Mouse (Mus musculus) adrenal gland, adult (tissue): ENCODE measurements around the gene Tshz2.

ENCODE experiments used
- DNase-seq, 2 experiments: peaks; one replicate each; pipeline ENCODE4 v3.0.0; 2022 to 2023; ENCODE audit warnings: low spot score in 1 of 2; ENCODE audit not compliant: inconsistent age in 2 of 2

Tshz2 gene

GRCm38 (mm10) chr2:169928447-169929120 is 295.8 kb downstream of the Tshz2 start:
- DNase-seq: peak in 1 of 2 experiments; percentile 57

- DNase-seq: peak; percentile 52 to 84
Measured at GRCm38 (mm10) chr2:169929540-169930497, 297.0 kb downstream of the Tshz2 start.

- no peak for DNase-seq
Measured at GRCm38 (mm10) chr2:169935642-169936041, 302.8 kb downstream of the Tshz2 start.

- no peak for DNase-seq
Measured at GRCm38 (mm10) chr2:169940297-169941142, 307.7 kb downstream of the Tshz2 start.

- no peak for DNase-seq
Measured at GRCm38 (mm10) chr2:169943727-169944126, 310.9 kb downstream of the Tshz2 start.

- DNase-seq: no peak
Measured at GRCm38 (mm10) chr2:169948139-169948538, 315.3 kb downstream of the Tshz2 start.

GRCm38 (mm10) chr2:169951041-169951440 is 318.2 kb downstream of the Tshz2 start:
- DNase-seq: no peak

- DNase-seq: no peak
Measured at GRCm38 (mm10) chr2:169952981-169953380, 320.2 kb downstream of the Tshz2 start.

- no peak for DNase-seq
Measured at GRCm38 (mm10) chr2:169958736-169959573, 326.1 kb downstream of the Tshz2 start.

- DNase-seq: no peak
Measured at GRCm38 (mm10) chr2:169961463-169962230, 328.8 kb downstream of the Tshz2 start.

- DNase-seq: peak; percentile 11 to 32
Measured at GRCm38 (mm10) chr2:169962231-169962600, 329.4 kb downstream of the Tshz2 start.

- DNase-seq: peak; percentile 64 to 71
Measured at GRCm38 (mm10) chr2:169962776-169963175, 330.0 kb downstream of the Tshz2 start.

- DNase-seq: no peak
Measured at GRCm38 (mm10) chr2:169970481-169970880, 337.7 kb downstream of the Tshz2 start.

GRCm38 (mm10) chr2:169982925-169983324 is 350.1 kb downstream of the Tshz2 start:
- DNase-seq: no peak

GRCm38 (mm10) chr2:169987186-169987585 is 354.4 kb downstream of the Tshz2 start:
- DNase-seq: no peak

GRCm38 (mm10) chr2:169989186-169989585 is 356.4 kb downstream of the Tshz2 start:
- DNase-seq: no peak

- DNase-seq: no peak
Measured at GRCm38 (mm10) chr2:169990991-169991390, 358.2 kb downstream of the Tshz2 start.

- peak; percentile 15 to 50 for DNase-seq
Measured at GRCm38 (mm10) chr2:169995987-169996386, 363.2 kb downstream of the Tshz2 start.

GRCm38 (mm10) chr2:169996501-169997237 is 363.9 kb downstream of the Tshz2 start:
- DNase-seq: peak; percentile 25 to 61
